Mouse (Mus musculus) MEL (cell line): ENCODE measurements around the gene Kcnq4. TPM values are rescaled to one million over a fixed set of nuclear protein-coding genes. Genes with fewer than 3 reads are reported as not detected.

Experiments used
- DNase-seq: peaks from one replicate; pipeline ENCODE4 v3.0.0; 2011; ENCODE audit warnings: low read depth, low spot score
- H3K27ac ChIP-seq: 2 replicates; pipeline ENCODE4 v1.5.1; 2012; ENCODE audit warnings: low read depth, mild to moderate bottlenecking, control low read depth, low read length, moderate library complexity; ENCODE audit not compliant: control insufficient read depth
- H3K27me3 ChIP-seq, 2 experiments: fragments of 150-350 bp in 1 of 2; sonication (generic) in 1 of 2; 2 replicates each; pipeline ENCODE4 v1.6.1; 2012; ENCODE audit warnings: low read length in 2 of 2, mild to moderate bottlenecking in 2 of 2, improper control_type of control experiment in 1 of 2, moderate library complexity in 1 of 2; ENCODE audit not compliant: insufficient read depth in 2 of 2, control insufficient read depth in 1 of 2
- H3K36me3 ChIP-seq, 2 experiments: 2 replicates each; pipeline ENCODE4 v1.6.1; 2012 to 2014; ENCODE audit warnings: low read length in 2 of 2, improper control_type of control experiment in 1 of 2, inconsistent platforms in 1 of 2, mild to moderate bottlenecking in 1 of 2; ENCODE audit not compliant: insufficient read depth in 2 of 2, control insufficient read depth in 1 of 2
- H3K4me1 ChIP-seq, 2 experiments: fragments of 150-350 bp in 1 of 2; sonication (generic) in 1 of 2; 2 replicates each; pipeline ENCODE4 v1.6.1; 2012; ENCODE audit warnings: low read length in 2 of 2, improper control_type of control experiment in 1 of 2, mild to moderate bottlenecking in 1 of 2; ENCODE audit not compliant: insufficient read depth in 2 of 2, control insufficient read depth in 1 of 2
- H3K4me3 ChIP-seq, 2 experiments: fragments of 150-350 bp in 1 of 2; sonication (generic) in 1 of 2; 2 replicates each; pipeline ENCODE4 v1.5.1; 2012; ENCODE audit warnings: low read depth in 2 of 2, low read length in 2 of 2, mild to moderate bottlenecking in 2 of 2, moderate library complexity in 2 of 2, control low read depth in 1 of 2, improper control_type of control experiment in 1 of 2; ENCODE audit not compliant: control insufficient read depth in 1 of 2, insufficient read depth in 1 of 2
- H3K79me2 ChIP-seq: 2 replicates; pipeline ENCODE4 v1.6.1; 2012; ENCODE audit warnings: mild to moderate bottlenecking, low read length, moderate library complexity; ENCODE audit not compliant: control insufficient read depth, poor library complexity, insufficient read depth
- H3K9ac ChIP-seq: 2 replicates; pipeline ENCODE4 v1.6.1; 2012; ENCODE audit warnings: low read depth, mild to moderate bottlenecking, control low read depth, low read length, moderate library complexity; ENCODE audit not compliant: control insufficient read depth, poor library complexity, severe bottlenecking
- H3K9me3 ChIP-seq: fragments of 150-350 bp; sonication (generic); replicated peaks from 2 replicates; pipeline ENCODE4 v1.6.1; 2012; ENCODE audit warnings: mild to moderate bottlenecking, low read length, improper control_type of control experiment, moderate library complexity; ENCODE audit not compliant: insufficient read depth
- BHLHE40 ChIP-seq: IDR thresholded peaks from 2 replicates; pipeline ENCODE4 v1.6.1; 2012; ENCODE audit warnings: low read depth, mild to moderate bottlenecking, inconsistent platforms, low read length, improper control_type of control experiment, borderline replicate concordance
- CHD1 ChIP-seq: IDR thresholded peaks from 2 replicates; pipeline ENCODE4 v1.6.1; 2012; ENCODE audit warnings: low read depth, mild to moderate bottlenecking, inconsistent platforms, low read length, improper control_type of control experiment
- ELF1 ChIP-seq: IDR thresholded peaks from 2 replicates; pipeline ENCODE4 v1.6.1; 2014; ENCODE audit warnings: low read depth, mild to moderate bottlenecking, inconsistent platforms, low read length, improper control_type of control experiment, moderate library complexity
- GABPA ChIP-seq: IDR thresholded peaks from 2 replicates; pipeline ENCODE4 v1.6.1; 2012; ENCODE audit warnings: low read depth, mild to moderate bottlenecking, inconsistent platforms, low read length, improper control_type of control experiment, moderate library complexity
- GATA1 ChIP-seq: IDR thresholded peaks from 2 replicates; pipeline ENCODE4 v1.6.1; 2011; ENCODE audit warnings: low read depth, low read length, improper control_type of control experiment
- HCFC1 ChIP-seq: IDR thresholded peaks from 2 replicates; pipeline ENCODE4 v1.6.1; 2012; ENCODE audit warnings: low read depth, mild to moderate bottlenecking, inconsistent platforms, low read length, improper control_type of control experiment, moderate library complexity
- JUND ChIP-seq: IDR thresholded peaks from 2 replicates; pipeline ENCODE4 v1.6.1; 2011; ENCODE audit warnings: low read depth, mild to moderate bottlenecking, improper control_type of control experiment, low read length
- MAX ChIP-seq: IDR thresholded peaks from 2 replicates; pipeline ENCODE4 v1.6.1; 2011; ENCODE audit warnings: low read length, improper control_type of control experiment
- MXI1 ChIP-seq: IDR thresholded peaks from 2 replicates; pipeline ENCODE4 v1.6.1; 2011; ENCODE audit warnings: mild to moderate bottlenecking, low read depth, low read length, improper control_type of control experiment
- MYB ChIP-seq: IDR thresholded peaks from 2 replicates; pipeline ENCODE4 v1.6.1; 2011; ENCODE audit warnings: mild to moderate bottlenecking, low read depth, low read length, improper control_type of control experiment
- MYC ChIP-seq: IDR thresholded peaks from 2 replicates; pipeline ENCODE4 v1.6.1; 2011; ENCODE audit warnings: low read depth, mild to moderate bottlenecking, low read length, improper control_type of control experiment, moderate library complexity
- NELFE ChIP-seq: IDR thresholded peaks from 2 replicates; pipeline ENCODE4 v1.6.1; 2011; ENCODE audit warnings: low read depth, low read length, improper control_type of control experiment
- NRF1 ChIP-seq: IDR thresholded peaks from 2 replicates; pipeline ENCODE4 v1.6.1; 2014; ENCODE audit warnings: low read depth, mild to moderate bottlenecking, inconsistent platforms, low read length, improper control_type of control experiment, moderate library complexity; ENCODE audit not compliant: poor library complexity, insufficient read depth, severe bottlenecking
- POLR2A ChIP-seq, 2 experiments: IDR thresholded peaks; 2 replicates each; pipeline ENCODE4 v1.6.1; 2011 to 2012; ENCODE audit warnings: low read length in 2 of 2, mild to moderate bottlenecking in 2 of 2, control low read depth in 1 of 2, improper control_type of control experiment in 1 of 2, low read depth in 1 of 2, moderate library complexity in 1 of 2; ENCODE audit not compliant: control insufficient read depth in 1 of 2, insufficient read depth in 1 of 2, poor library complexity in 1 of 2
- POLR2AphosphoS2 ChIP-seq: IDR thresholded peaks from 2 replicates; pipeline ENCODE4 v1.6.1; 2011; ENCODE audit warnings: low read length, improper control_type of control experiment
- POLR2AphosphoS5 ChIP-seq: IDR thresholded peaks from 2 replicates; pipeline ENCODE4 v1.6.1; 2012; ENCODE audit warnings: low read depth, borderline replicate concordance, mild to moderate bottlenecking, inconsistent platforms, low read length, moderate library complexity, mixed read lengths
- RAD21 ChIP-seq: IDR thresholded peaks from 2 replicates; pipeline ENCODE4 v1.6.1; 2011; ENCODE audit warnings: mild to moderate bottlenecking, low read depth, low read length, improper control_type of control experiment
- SMC3 ChIP-seq: IDR thresholded peaks from 2 replicates; pipeline ENCODE4 v1.6.1; 2011; ENCODE audit warnings: low read depth, low read length, improper control_type of control experiment
- TAL1 ChIP-seq: IDR thresholded peaks from 2 replicates; pipeline ENCODE4 v1.6.1; 2012; ENCODE audit warnings: mild to moderate bottlenecking, inconsistent platforms, low read length, moderate library complexity, mixed read lengths
- TBP ChIP-seq: IDR thresholded peaks from 2 replicates; pipeline ENCODE4 v1.8.0; 2011; ENCODE audit warnings: low read depth, low read length, improper control_type of control experiment
- TCF12 ChIP-seq: IDR thresholded peaks from 2 replicates; pipeline ENCODE4 v1.6.1; 2014; ENCODE audit warnings: low read depth, mild to moderate bottlenecking, inconsistent platforms, low read length, improper control_type of control experiment, moderate library complexity
- UBTF ChIP-seq: IDR thresholded peaks from 2 replicates; pipeline ENCODE4 v1.6.1; 2012; ENCODE audit warnings: low read depth, mild to moderate bottlenecking, inconsistent platforms, low read length, improper control_type of control experiment, moderate library complexity, borderline replicate concordance; ENCODE audit not compliant: insufficient read depth
- USF1 ChIP-seq: IDR thresholded peaks from 2 replicates; pipeline ENCODE4 v1.6.1; 2014; ENCODE audit warnings: low read depth, mild to moderate bottlenecking, inconsistent platforms, low read length, improper control_type of control experiment, moderate library complexity
- USF2 ChIP-seq, 2 experiments: IDR thresholded peaks; 2 replicates each; pipeline ENCODE4 v1.6.1; 2011 to 2012; ENCODE audit warnings: improper control_type of control experiment in 2 of 2, low read length in 2 of 2, borderline replicate concordance in 1 of 2, inconsistent platforms in 1 of 2, low read depth in 1 of 2, mild to moderate bottlenecking in 1 of 2; ENCODE audit not compliant: insufficient read depth in 1 of 2
- ZC3H11A ChIP-seq: IDR thresholded peaks from 2 replicates; pipeline ENCODE4 v1.6.1; 2012; ENCODE audit warnings: low read depth, mild to moderate bottlenecking, inconsistent platforms, low read length, improper control_type of control experiment
- ZMIZ1 ChIP-seq: IDR thresholded peaks from 2 replicates; pipeline ENCODE4 v1.6.1; 2012; ENCODE audit warnings: low read depth, mild to moderate bottlenecking, inconsistent platforms, low read length, improper control_type of control experiment, moderate library complexity
- ZNF384 ChIP-seq: IDR thresholded peaks from 2 replicates; pipeline ENCODE4 v1.6.1; 2012; ENCODE audit warnings: low read depth, mild to moderate bottlenecking, inconsistent platforms, low read length, improper control_type of control experiment
- polyA plus RNA-seq, 2 experiments: library from polyadenylated mRNA; stranded (reverse) in 1 of 2; unstranded in 1 of 2; fragments of >175 nt in 1 of 2; fragments of >200 nt in 1 of 2; gene quantifications; 2 replicates each; pipeline versions ENCODE4 v1.2.1 to v1.2.4; 2012; ENCODE audit warnings: low replicate concordance in 2 of 2, low read depth in 1 of 2; ENCODE audit not compliant: insufficient read length in 2 of 2, insufficient read depth in 1 of 2, missing spikeins in 1 of 2
- total RNA-seq: library from RNA; depleted of rRNA; stranded (reverse); fragments of 300-350 nt; gene quantifications from 2 replicates; pipeline ENCODE4 v1.2.3, GENCODE M21; 2012

Kcnq4 gene
- total and polyA plus RNA-seq, 3 experiments: 0.07 TPM; not detected in 2

GRCm38 (mm10) chr4:120795646-120796045 lies 47.2 kb upstream of the Kcnq4 start:
- Histone ChIP-seq H3K4me1 (peaks cover 8 to 10% of the 10 kb centered on the region in 2 experiments), H3K9me3 (no peaks in the 10 kb centered on the region), H3K4me3 (no peak overlapping the region), H3K27me3 (no peaks in the 10 kb centered on the region), H3K36me3 (peaks cover 0 to 23% of the 10 kb centered on the region in 2 experiments; a peak in 2 of 4 replicates), H3K79me2 (peaks cover 17% of the 10 kb centered on the region), H3K27ac (no peak overlapping the region), H3K9ac (no peak overlapping the region)
- no peak for DNase-seq
- TF ChIP-seq ZMIZ1: no peak
- TF ChIP-seq SMC3: no peak
- TF ChIP-seq GATA1: no peak
- no peak for TF ChIP-seq NELFE
- no peak for TF ChIP-seq UBTF
- TF ChIP-seq USF1: no peak
- no peak for TF ChIP-seq HCFC1
- TF ChIP-seq TCF12: no peak
- TF ChIP-seq MXI1: no peak
- no peak for TF ChIP-seq BHLHE40
- no peak for TF ChIP-seq MYC
- TF ChIP-seq POLR2A (IDR thresholded peaks at IDR 0.05; ENCODE audit: control insufficient read depth in 1 of 2, insufficient read depth in 1 of 2, low read depth in 1 of 2, low read length in 2 of 2, poor library complexity in 1 of 2): no peak
- no peak for TF ChIP-seq ZNF384
- no peak for TF ChIP-seq JUND
- no peak for TF ChIP-seq POLR2AphosphoS5
- no peak for TF ChIP-seq TAL1
- TF ChIP-seq NRF1: no peak
- no peak for TF ChIP-seq RAD21
- no peak for TF ChIP-seq GABPA

- TF ChIP-seq TBP (no peak), USF2 (IDR thresholded peaks at IDR 0.05; ENCODE audit: borderline replicate concordance in 1 of 2, insufficient read depth in 1 of 2, low read depth in 1 of 2, low read length in 2 of 2) (no peak), TCF12 (no peak), CHD1 (no peak), ZNF384 (no peak), MYB (no peak), SMC3 (no peak), ZC3H11A (no peak), ELF1 (no peak), POLR2AphosphoS2 (no peak), MAX (no peak)
- H3K27me3 ChIP-seq: no peaks in the 10 kb centered on the region
- peaks cover under 1 to 3% of the 10 kb centered on the region in 2 experiments; a peak in 2 of 4 replicates for H3K4me1 ChIP-seq
Observed at GRCm38 (mm10) chr4:120792918-120793317, 44.5 kb upstream of the Kcnq4 start.

More at GRCm38 (mm10) chr4:120792918-120793317, 44.5 kb upstream of the Kcnq4 start:
- peaks cover 7 to 10% of the 10 kb centered on the region in 2 experiments for H3K36me3 ChIP-seq
- H3K79me2 ChIP-seq: peaks cover 12% of the 10 kb centered on the region
- no peak overlapping the region for H3K9ac ChIP-seq
- no peak overlapping the region for H3K27ac ChIP-seq
- H3K4me3 ChIP-seq: no peak overlapping the region
- no peaks in the 10 kb centered on the region for H3K9me3 ChIP-seq
- no peak for DNase-seq
